Mouse (Mus musculus) embryo, embryonic 11 days (tissue): Measurements from ENCODE around the gene Ap3b1.

Source experiments
- DNase-seq: peaks from one replicate; pipeline ENCODE4 v3.0.0-alpha.2; 2015

Gene Ap3b1

GRCm38 (mm10) chr13:94599718-94600117, 241.0 kb downstream of the Ap3b1 start:
- DNase-seq, result no peak

- no peak for DNase-seq
These were observed 248.5 kb downstream of the Ap3b1 start for GRCm38 (mm10) chr13:94607035-94607860.

DNA sequence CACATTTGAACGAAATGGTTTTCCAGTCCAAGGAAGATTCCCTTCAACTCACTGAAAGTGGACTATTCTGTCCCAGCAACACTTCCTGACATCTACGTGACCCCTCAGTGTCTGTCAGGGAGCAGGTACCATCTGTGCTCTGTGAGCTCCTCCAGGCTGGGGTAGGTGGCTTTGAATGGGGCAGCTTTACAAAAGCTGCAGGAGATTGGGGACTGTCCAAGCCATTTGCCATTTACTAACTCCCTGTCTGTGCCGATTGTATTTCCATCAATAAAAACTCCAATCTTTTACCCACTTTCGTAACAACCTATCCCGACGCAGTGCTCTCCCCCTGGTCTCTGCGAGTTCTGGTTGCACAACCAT, 249.1 kb downstream of the Ap3b1 start:
- DNase-seq, result no peak

GRCm38 (mm10) chr13:94608420-94608831, 249.7 kb downstream of the Ap3b1 start:
- peak; percentile 85 for DNase-seq

- DNase-seq, result peak; percentile 26
These were observed 250.2 kb downstream of the Ap3b1 start for GRCm38 (mm10) chr13:94608947-94609346.
